Mouse (Mus musculus): ENCODE measurements at regions not wholly inside any gene's neighbourhood (a gene's known extent, or its start where the extent isn't known, plus 50 kb on each side); places are given as distances from the start of the nearest gene placed in this dataset.

DNA sequence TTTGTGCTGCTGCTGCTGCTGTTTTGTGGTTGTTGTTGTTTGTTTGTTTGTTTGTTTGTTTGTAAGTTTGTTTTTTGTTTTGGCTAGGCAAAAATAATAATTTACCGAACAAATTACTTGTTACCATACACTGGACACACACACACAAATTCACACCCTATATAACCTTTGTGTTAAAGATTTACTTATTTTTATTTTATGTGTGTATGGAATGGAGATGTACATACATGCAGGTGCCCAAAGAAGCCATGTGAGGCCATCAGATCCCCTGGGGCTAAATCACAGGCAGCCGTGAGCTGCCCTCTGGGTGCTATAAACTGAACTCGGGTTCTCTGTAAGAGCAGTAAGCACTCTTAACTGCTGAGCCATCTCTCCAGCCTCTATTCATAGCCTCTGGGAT, 56.0 kb downstream of the Pttg1 start:
- no peak for DNase-seq (ENCODE audit: low spot score in 2 of 2)

DNA sequence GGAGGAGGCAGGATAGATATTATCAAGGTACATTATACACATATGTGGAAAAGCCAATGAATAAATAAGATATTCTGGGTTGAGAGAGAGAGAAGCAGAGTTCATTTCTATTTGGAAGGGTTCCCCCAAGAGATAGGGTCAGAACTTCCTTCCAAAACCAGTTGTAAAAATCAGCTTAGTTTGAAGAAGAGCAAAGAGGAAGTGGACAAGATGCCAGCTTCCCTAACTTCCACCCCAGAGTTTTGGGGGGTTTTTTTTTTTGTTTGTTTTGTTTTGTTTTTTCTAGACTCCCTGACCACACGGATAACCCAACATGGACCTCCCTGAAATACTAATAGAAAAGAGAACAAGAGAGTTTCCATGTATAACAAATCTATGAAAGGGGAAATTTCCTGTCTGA, 57.7 kb downstream of the Pttg1 start:
- no peak for DNase-seq (ENCODE audit: low spot score in 2 of 2)

DNA sequence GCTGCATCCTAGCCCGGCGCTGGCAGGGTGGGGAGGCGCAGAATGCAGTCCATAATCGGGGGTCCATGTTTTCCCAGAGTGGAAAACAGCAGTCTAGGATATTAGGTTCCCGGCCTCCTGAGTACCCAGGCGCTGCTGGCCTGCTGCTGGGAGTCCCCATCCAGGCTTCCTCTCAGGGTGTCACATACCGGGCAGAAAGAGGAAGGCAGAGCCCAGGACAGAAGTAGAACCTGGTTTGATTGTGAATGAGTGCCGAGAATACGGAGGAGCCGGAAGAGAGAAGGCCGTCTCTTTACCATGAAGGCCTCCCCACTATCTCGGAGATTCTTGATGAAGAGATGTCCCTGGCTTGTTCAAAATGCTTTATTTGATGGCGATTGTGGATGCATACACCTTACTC, 64.2 kb downstream of the Pttg1 start:
- DNase-seq (ENCODE audit: low spot score in 2 of 2): no peak

DNA sequence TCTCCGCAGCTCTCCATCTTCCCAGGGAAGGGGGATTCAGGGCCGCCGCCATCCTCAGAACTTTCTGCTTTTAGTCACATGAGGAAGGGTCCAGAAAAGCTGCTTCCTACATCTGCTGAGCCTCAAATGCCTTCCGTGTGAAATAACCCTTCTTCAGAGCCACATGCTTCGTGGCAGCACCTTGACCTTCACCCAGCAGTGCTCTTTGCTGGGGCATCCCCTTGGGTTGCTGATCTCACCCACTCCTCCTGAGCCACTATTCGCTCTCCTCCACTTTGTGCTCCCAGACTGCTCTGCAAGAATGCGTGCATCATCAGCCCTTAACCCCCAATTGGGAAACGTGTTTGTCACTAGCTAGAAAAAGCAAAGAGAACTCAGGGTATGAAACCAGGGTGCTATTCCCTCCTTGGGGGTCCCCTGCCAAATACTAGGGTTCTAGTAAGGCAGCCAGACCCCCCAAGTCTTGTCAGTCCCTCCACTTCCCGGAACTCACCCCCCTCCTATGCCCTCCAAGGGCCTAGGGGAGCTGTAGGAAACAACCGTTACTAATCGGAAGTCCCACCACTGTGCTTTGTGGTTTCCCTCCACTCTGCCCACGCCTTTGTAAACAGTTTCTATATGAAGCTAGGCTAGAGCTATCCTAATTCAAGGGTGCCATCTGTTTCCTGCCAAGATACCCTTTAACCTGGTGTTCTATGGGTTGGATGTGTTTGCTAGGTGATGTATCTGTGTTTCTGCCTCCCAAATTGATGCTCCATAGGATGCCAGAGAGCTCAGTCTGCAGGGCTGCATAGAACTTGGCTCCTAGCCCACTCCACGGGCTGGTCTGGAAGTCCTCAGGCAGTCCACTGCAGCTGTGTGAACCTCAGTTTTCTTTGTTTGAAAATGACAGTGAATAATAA, 67.4 kb downstream of the Pttg1 start:
- no peak for DNase-seq (ENCODE audit: low spot score in 2 of 2)

DNA sequence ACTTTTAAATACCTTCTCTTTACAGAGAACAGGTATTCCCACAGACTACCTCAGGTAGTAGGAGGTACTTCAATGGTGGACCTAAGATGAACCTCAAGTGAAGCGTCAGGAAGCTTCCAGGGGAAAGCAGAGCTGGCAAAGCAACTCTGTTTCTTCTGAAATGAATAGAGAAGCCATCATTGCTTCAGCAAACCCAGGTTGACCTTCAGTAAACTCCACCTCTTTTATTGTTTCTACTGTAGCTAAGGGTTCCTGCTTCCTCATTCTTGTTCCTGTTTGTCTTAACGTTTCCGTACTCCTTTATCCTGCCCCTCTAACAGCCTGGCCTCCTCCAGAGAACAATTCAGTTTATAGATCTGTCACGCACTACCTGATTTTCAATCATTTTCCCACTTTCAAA, 72.4 kb downstream of the Pttg1 start:
- DNase-seq (ENCODE audit: low spot score in 2 of 2): no peak

DNA sequence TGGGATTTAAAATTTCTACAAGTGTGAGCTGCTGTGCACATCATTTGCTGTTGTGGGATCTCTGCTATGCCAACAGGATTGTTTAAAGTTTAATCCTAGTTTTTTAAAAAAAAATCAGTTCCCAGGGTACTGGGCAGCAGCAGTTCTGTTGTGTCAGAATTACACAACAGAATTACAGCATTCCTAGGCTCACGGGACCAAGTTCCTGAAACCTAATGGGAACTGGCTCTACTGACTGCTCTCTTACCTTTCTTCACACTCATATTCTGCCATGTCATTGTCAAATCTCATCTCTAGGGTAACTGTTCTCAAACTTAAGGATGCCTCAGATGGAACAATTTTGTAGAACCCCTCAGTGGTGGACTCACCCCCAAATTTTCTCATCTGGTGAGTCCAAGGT, 73.0 kb downstream of the Pttg1 start:
- no peak for DNase-seq (ENCODE audit: low spot score in 2 of 2)

DNA sequence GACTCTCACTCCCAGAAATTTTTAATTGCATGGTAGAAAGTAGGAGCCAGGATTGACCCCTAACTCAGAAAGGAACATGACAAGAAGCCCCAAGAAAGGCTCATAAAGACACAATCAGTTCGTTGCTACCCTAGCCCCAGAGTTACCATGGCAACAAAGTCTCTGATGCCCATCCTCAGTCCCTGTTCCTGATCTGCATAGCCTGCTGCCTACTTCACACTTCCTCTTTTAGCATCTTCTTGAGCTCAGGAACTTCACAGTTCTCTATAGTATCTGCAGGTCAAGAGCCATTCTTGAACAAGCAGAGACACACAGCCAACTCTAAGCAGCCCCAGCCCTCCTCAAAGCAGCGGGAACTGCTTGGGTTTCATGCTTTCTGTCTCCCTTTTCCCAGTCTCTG, 74.2 kb downstream of the Pttg1 start:
- peak in 1 of 2 experiments; percentile 14 for DNase-seq (ENCODE audit: low spot score in 2 of 2)

DNA sequence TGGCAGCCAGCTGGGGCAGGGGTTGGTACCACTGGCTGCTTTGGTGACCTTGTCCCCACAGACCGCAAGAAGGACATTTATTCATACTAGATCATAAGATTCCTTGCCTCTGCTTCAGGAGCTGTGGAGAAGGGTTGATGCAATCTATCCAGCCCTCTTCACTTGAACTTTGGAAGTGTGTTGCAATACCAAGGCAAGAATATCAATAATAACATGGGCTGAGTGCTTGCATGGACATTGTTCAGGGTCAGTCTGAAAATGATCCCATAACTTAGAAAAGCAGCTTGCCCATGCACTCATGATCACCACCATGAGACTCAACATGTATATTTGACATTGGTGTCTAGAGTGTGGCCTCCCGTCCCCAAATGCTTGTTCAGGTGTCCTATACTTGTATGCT, 74.7 kb downstream of the Pttg1 start:
- DNase-seq (ENCODE audit: low spot score in 2 of 2): no peak

DNA sequence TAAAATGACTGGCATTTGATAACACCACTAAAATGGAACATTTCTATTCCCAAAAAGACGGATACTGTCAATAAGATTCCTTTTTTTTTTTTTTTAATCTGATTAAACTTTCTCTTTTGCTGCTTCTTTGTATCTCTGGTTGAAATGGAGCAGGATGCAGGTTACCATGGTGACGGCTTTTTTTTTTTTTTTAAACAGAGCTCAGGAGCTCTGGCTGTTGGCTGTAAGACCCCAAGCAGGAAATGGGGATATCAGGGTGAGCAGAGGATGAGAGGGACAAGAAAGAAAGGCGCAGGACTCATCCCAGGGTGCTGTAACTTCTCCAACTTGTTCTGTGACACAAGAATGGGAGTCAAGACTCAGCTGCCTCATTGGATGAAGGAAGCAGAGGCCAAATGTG, 75.8 kb downstream of the Pttg1 start:
- no peak for DNase-seq (ENCODE audit: low spot score in 2 of 2)

DNA sequence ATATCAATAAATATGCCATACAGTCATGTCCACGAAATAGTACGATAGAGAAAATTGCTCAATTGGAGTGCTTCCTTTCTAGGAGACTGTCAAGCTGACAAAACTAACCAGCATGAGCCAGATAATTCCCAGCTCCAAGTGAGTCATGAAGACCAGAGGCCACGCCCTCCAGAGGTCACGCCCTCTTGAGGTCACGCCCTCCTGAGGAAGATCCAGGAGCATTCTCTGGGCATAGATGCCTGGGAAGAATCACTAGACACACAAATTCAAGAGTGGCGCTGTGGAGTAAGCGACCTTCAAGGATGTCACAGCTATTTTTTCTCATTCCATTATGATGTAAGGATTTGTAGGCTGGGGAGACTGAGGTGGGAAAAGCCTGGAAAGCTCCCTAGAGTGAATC, 76.5 kb downstream of the Pttg1 start:
- DNase-seq (ENCODE audit: low spot score in 2 of 2): peak in 1 of 2 experiments; percentile 22

DNA sequence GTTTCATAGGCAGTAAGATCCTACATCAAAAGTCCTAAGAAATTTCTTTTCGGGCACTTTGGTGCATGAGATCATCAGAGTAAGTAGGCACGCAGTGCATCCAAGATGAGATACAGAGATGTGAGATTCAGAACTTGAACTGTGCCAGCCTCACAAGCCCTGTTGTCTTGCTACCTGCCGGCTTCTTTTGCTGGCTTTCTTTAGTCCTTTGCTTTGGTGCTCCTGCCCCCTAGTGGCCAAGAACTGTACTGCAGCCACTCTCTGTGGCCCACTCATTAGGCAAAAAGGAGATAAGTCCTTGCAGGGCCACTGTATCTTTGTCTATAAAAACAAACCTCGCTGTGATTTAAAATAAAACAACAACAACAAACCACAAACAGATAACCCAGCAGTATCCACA, 77.5 kb downstream of the Pttg1 start:
- peak; percentile 30 to 95 for DNase-seq (ENCODE audit: low spot score in 2 of 2)

DNA sequence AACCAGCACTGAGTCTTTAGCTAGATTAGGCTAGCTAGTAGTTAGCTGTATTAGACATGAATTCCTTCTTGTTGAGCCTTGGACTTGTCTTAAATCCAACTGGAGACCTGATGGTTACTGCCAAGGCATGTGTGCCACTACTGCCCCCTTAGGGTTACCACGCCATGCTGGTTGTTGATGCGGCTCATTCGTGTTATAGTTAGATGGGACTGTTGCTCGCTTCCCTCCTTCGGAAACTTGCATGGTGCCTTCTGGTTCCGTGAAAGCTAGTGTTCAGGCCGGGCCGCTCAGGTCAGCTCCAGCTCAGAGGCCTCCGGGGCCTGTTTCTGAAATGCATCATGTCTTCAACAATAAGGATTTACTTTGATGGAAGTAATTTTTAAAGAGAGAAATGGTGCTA, 79.6 kb downstream of the Pttg1 start:
- DNase-seq (ENCODE audit: low spot score in 2 of 2): no peak

DNA sequence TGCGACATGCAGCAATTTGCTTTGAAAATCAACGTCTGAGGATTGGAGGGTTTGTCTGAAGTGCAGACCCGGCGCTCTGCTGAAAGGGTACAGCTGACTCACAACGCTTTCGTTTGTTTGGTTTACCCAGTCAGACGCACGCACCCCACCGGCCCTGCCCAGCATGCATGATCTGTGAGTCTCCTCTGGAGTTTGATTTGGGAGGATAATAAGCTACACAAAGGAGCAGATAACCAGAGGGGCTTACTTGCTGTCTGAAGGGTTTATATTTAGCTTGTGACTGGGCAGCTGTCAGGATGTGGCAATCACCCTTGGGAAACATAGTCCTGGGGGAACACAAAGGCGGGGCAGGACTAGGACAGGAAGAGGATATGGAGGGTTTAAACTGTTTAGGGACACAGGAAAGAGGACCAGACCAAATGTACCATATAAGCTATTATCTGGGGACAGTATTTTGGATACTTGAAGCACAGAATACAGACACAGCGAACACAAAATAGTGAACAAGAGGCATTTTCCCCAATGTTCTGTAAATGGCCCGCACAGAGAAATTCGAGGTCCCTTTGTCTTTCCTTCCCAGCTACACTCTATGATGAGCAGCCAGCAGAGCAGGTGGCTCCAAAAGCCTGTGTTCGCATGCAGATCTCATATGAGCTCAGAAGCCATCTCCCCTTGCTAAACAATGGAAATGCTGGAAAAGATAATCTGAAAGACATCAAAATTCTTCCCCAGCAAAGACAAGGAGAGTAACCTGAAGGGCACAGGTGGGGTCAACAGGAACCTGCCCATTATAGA, 81.1 kb downstream of the Pttg1 start:
- no peak for DNase-seq (ENCODE audit: low spot score in 2 of 2)

DNA sequence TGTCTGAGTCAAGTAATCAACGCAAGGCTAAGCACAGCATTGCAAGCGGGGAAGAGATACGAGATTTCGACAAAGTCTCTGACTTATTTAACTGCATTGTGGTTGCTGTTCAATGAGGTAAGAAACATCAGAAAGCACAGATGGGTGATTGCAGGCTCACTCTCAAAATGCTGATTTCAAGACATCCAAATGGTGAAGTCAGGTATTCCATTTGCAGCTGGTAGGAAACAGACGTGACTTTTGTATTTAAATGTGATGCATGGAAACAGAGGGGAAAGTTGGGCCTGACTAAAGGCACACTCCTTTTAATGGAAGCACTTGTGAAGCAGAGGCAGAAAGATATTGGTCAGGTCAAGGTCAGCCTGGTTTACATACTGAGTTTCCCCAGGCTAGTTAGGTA, 82.5 kb downstream of the Pttg1 start:
- no peak for DNase-seq (ENCODE audit: low spot score in 2 of 2)

DNA sequence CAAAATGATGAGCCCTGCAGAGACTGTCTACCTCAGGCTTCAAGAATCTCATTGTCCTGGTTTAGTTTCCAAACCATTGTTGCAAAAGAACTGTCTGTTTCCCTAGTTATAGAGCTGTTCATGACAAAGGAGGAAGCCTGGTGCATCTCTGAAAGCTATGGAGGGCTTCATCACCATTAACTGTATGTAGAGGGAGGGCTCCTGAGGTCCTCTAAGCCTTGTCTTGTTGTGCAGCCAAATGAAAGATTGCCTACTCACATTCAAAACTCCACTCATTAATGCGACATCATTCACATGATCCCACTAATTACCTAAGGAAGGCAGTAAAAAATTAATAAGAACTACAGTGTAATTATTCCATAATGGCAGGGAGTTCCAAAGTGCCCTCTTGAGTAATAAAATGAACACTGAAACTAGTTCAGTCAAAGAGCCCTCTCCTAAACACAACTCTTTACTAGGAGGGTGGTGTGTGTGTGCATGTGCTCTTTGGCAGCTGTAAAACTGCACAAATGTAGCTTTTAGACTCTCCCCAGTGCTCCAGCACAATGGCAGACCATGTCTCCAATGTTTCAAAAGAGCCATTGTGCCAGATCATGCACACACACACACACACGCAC, 87.6 kb downstream of the Pttg1 start:
- no peak for DNase-seq (ENCODE audit: low spot score in 2 of 2)

DNA sequence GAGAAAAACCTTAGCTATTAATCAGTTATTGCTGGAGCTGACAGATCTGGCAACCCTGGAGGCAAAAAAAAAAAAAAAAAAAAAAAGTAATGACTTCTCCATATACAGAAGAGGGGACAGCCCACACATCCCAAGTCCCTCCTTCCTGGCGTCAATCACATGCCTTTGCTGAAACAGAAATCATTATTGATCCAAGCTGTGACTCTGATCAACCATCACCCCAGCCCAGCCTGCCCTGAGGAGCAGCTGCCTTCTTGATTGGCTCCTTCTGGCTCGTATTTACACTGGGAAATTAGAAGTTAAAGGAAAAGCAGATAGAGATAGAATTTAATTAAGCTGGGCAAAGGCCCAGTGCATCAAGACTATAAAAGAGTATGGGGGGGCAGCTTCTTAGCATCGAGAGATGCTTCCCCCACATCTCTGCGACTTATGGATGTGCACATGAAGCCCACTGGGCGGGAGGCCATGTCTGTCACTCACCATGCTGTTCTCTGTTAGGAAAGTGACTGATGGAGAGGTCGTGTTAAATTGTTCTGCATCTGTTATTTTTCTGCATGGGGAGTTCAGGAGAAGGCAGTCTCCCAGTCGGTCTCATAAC, 90.3 kb downstream of the Pttg1 start:
- DNase-seq (ENCODE audit: low spot score in 2 of 2): no peak

DNA sequence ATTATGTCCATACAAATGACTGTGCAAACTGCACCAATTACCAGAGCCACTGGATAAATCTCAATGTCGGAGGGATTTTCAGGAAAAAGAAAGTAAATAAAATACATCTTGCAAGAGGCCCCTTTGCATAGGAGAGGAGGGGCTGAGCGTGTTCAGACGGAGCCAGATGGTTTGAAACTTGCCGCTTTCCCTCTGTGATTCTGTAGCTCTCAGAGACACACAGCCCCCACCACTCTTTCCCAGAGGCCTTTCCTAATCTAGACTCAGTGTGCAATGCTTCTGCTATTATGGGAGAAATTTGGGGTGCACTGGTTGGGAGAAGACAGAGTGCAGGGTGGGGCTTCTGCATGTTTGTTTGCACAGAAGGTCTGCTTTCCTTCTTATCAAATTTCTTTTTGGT, 92.5 kb downstream of the Pttg1 start:
- DNase-seq (ENCODE audit: low spot score in 2 of 2): no peak

DNA sequence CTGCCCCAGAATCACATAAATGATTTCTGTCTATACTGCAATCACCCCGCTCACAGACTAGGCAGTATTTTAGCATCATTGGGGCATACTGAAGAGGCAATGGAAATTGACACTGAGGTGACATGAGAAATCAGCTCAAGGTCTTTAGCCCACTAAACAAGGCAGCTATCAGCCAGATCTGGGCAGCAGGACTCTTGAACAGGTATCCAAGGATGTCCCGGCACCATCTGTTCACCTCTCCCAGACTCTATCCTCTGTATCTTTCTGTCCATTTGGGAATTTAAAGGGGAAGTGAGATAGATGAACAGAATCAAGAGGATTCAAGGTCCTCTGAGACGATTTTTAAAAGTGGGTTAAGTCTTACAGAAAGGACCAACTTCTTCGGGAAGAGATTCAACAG, 112.1 kb downstream of the Pttg1 start:
- DNase-seq (ENCODE audit: low spot score in 2 of 2): no peak

Data from left cerebral cortex, adult 9 months (tissue).